Comparison of ENCODE assay signal across 8 mouse cellular contexts in genomic region chr13:59011530-59011903, GRCm38 (mm10).
DNase-seq lines count a peak whose midpoint lies in the region; ATAC-seq and TF ChIP-seq lines count a peak whose summit lies in the region.

No protein-coding gene starts in this region.

- no peak for TF ChIP-seq EP300 in liver, embryonic 14.5 days (IDR thresholded peaks at IDR 0.05; ENCODE audit: low read depth)

- TF ChIP-seq CTCF in liver, embryonic 14.5 days (IDR thresholded peaks at IDR 0.05; ENCODE audit: low read depth): no peak

- no peaks in the 10 kb centered on the region for H3K27me3 ChIP-seq in liver, embryonic 14.5 days (ENCODE audit: control insufficient read depth, insufficient read depth, low read length)
- H3K27me3 ChIP-seq in neural tube, embryonic 13.5 days: no peaks in the 10 kb centered on the region

- 5% methylated on average over 15 of the region's 15 CpGs for WGBS in liver, embryonic 14.5 days (ENCODE audit: insufficient replicate concordance)
- 1% methylated on average over 15 of the region's 15 CpGs for WGBS in neural tube, embryonic 13.5 days

- no peak overlapping the region for H3K4me3 ChIP-seq in liver, embryonic 14.5 days (ENCODE audit: insufficient read depth in 1 of 2, low read depth in 2 of 2, low read length in 2 of 2)
- H3K4me3 ChIP-seq in neural tube, embryonic 13.5 days: peak overlapping the region; percentile 28

- no peak for ATAC-seq in liver, embryonic 14.5 days (ENCODE audit: insufficient read depth)
- peak; percentile 96 for ATAC-seq in neural tube, embryonic 13.5 days (ENCODE audit: low read depth)

- H3K36me3 ChIP-seq in liver, embryonic 14.5 days (replicated peaks; ENCODE audit: control insufficient read depth, insufficient read depth, low read depth): no peaks in the 10 kb centered on the region
- no peaks in the 10 kb centered on the region for H3K36me3 ChIP-seq in neural tube, embryonic 13.5 days

- peak; percentile 3 to 13 for DNase-seq in spleen, postnatal 36 days (ENCODE audit: low spot score in 2 of 2)
- DNase-seq in spleen, postnatal 4 days (ENCODE audit: low spot score in 2 of 2): no peak
- DNase-seq in forelimb bud, embryonic 11.5 days (ENCODE audit: low read depth, low spot score): peak; percentile 82
- peak; percentile 48 for DNase-seq in heart, postnatal 25 days (ENCODE audit: low spot score)
- peak; percentile 67 for DNase-seq in layer of hippocampus, adult 11-12 months (ENCODE audit: low spot score)
- no peak for DNase-seq in liver, embryonic 14.5 days (ENCODE audit: low read depth in 3 of 3, low spot score in 3 of 3)
- DNase-seq in thymus, postnatal 10 days (ENCODE audit: low spot score in 2 of 2): peak; percentile 64 to 80

- no peaks in the 10 kb centered on the region for H3K9me3 ChIP-seq in liver, embryonic 14.5 days (ENCODE audit: control insufficient read depth, low read length)
- H3K9me3 ChIP-seq in neural tube, embryonic 13.5 days: no peaks in the 10 kb centered on the region

- H3K27ac ChIP-seq in liver, embryonic 14.5 days: no peak overlapping the region
- peak overlapping the region; percentile 97 for H3K27ac ChIP-seq in neural tube, embryonic 13.5 days (replicated peaks)

- no peaks in the 10 kb centered on the region for H3K4me1 ChIP-seq in liver, embryonic 14.5 days (replicated peaks; ENCODE audit: control insufficient read depth in 2 of 2, insufficient read depth in 2 of 2, low read length in 1 of 2)
- peaks cover 37% of the 10 kb centered on the region for H3K4me1 ChIP-seq in neural tube, embryonic 13.5 days (replicated peaks)

- H3K9ac ChIP-seq in liver, embryonic 14.5 days (replicated peaks): no peak overlapping the region
- peak overlapping the region; percentile 69 for H3K9ac ChIP-seq in neural tube, embryonic 13.5 days

- peak overlapping the region; percentile 30; the same call in 1 of the 2 replicates for H3K4me2 ChIP-seq in liver, embryonic 14.5 days (ENCODE audit: low read depth)
- peak overlapping the region; percentile 61 for H3K4me2 ChIP-seq in neural tube, embryonic 13.5 days

- intact Hi-C loops in heart, postnatal 25 days (cut with DNase I): no loop called here

Comparison
In these comparisons a context has a peak if more than half of its experiments do, and no peak if none do; other contexts are left out.
1. DNase-seq: peak in spleen, postnatal 36 days (2 of 2), forelimb bud, embryonic 11.5 days (single experiment), heart, postnatal 25 days (single experiment), layer of hippocampus, adult 11-12 months (single experiment) and thymus, postnatal 10 days (2 of 2); none in spleen, postnatal 4 days (0 of 2) and liver, embryonic 14.5 days (0 of 3).